Mouse (Mus musculus): Measurements from ENCODE around the gene Arhgap25. TPM values are rescaled to one million over a fixed set of nuclear protein-coding genes. Genes with fewer than 3 reads are reported as not detected.

Arhgap25 gene
- total and polyA plus RNA-seq, 3 experiments, result 4.8 to 40.9 (median 22.8) TPM

GRCm38 (mm10) chr6:87487657-87488426 is 45.2 kb downstream of the Arhgap25 start:
- no peak for DNase-seq (ENCODE audit: low spot score)
- peaks cover 4% of the 10 kb centered on the region for H3K36me3 ChIP-seq (replicated peaks)
- ATAC-seq (ENCODE audit: extremely low read depth, insufficient number of reproducible peaks, low FRiP score, poor library complexity, severe bottlenecking), result no peak; the same call in 1 of the 2 replicates
- no peak for TF ChIP-seq GATA2 (IDR thresholded peaks at IDR 0.05; ENCODE audit: borderline replicate concordance, low read depth, low read length)
- no peak for TF ChIP-seq TAL1 (conservative IDR thresholded peaks at IDR 0.05; ENCODE audit: low read depth, low read length)
- no peak for TF ChIP-seq POLR2AphosphoS5 (IDR thresholded peaks at IDR 0.05; ENCODE audit: insufficient replicate concordance, low read depth, low read length)
- no peak for TF ChIP-seq GATA1 (IDR thresholded peaks at IDR 0.05; ENCODE audit: borderline replicate concordance, low read length)
- TF ChIP-seq CTCF (IDR thresholded peaks at IDR 0.05; ENCODE audit: low read depth, low read length), result no peak
- H3K9me3 ChIP-seq (replicated peaks), result no peaks in the 10 kb centered on the region
- H3K27me3 ChIP-seq (ENCODE audit: insufficient read depth, low read length), result peaks cover 52% of the 10 kb centered on the region
- H3K4me1 ChIP-seq (ENCODE audit: insufficient read depth, low read depth, low read length), result no peaks in the 10 kb centered on the region
- no peak overlapping the region for H3K4me3 ChIP-seq (ENCODE audit: low read depth, low read length)

DNA sequence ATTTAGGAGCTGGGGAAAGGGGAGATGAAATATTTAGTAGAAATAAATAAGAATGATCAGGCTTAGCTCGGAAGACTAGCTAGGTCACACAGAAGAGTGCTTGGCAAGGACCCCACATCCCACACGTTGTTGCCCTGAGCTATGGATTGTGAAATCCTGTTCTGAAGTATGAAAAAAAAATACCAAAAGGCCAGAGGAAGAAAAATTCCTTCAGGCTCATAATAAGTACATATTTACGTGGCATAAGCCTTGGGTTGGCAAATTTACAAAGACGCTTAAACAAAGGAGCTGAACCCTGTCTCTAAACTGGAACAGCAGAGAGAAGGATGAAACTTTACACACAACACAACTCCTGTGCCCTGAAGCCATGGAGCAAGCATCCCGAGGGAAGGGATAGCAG is 48.3 kb downstream of the Arhgap25 start:
- ATAC-seq (ENCODE audit: extremely low read depth, insufficient number of reproducible peaks, low FRiP score, poor library complexity, severe bottlenecking) (no peak), DNase-seq (ENCODE audit: low spot score) (no peak)
- H3K4me3 ChIP-seq (ENCODE audit: low read depth, low read length), result no peak overlapping the region
- H3K36me3 ChIP-seq (replicated peaks), result no peaks in the 10 kb centered on the region
- no peak for TF ChIP-seq GATA2 (IDR thresholded peaks at IDR 0.05; ENCODE audit: borderline replicate concordance, low read depth, low read length)
- TF ChIP-seq CTCF (IDR thresholded peaks at IDR 0.05; ENCODE audit: low read depth, low read length), result no peak
- TF ChIP-seq TAL1 (conservative IDR thresholded peaks at IDR 0.05; ENCODE audit: low read depth, low read length), result no peak
- TF ChIP-seq POLR2AphosphoS5 (IDR thresholded peaks at IDR 0.05; ENCODE audit: insufficient replicate concordance, low read depth, low read length), result no peak
- no peak for TF ChIP-seq GATA1 (IDR thresholded peaks at IDR 0.05; ENCODE audit: borderline replicate concordance, low read length)
- peaks cover 42% of the 10 kb centered on the region for H3K27me3 ChIP-seq (ENCODE audit: insufficient read depth, low read length)
- H3K4me1 ChIP-seq (ENCODE audit: insufficient read depth, low read depth, low read length), result no peaks in the 10 kb centered on the region
- H3K9me3 ChIP-seq (replicated peaks), result peaks cover 2% of the 10 kb centered on the region; the same call in 1 of the 2 replicates

DNA sequence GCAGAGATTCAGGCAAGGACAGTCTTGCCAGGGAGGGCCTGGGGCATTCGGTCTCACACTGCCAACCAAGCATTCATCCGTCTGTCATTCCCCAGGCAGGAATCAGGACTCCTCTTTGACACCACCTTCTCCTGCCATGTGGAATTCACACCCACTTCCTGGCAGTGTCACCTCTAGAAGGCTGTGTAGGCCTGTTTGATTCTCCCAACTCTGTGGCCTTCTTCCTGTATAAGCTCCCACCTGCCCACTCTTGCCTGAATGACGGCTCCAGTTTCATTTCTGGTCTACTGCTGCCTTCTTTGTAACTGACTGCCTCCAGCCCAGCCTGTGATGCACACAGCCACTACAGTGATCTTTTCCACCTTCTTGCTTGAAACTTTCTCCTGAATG is 49.2 kb downstream of the Arhgap25 start:
- ATAC-seq (ENCODE audit: extremely low read depth, insufficient number of reproducible peaks, low FRiP score, poor library complexity, severe bottlenecking), result no peak
- TF ChIP-seq GATA2 (IDR thresholded peaks at IDR 0.05; ENCODE audit: borderline replicate concordance, low read depth, low read length), result no peak
- no peak for TF ChIP-seq GATA1 (IDR thresholded peaks at IDR 0.05; ENCODE audit: borderline replicate concordance, low read length)
- TF ChIP-seq TAL1 (conservative IDR thresholded peaks at IDR 0.05; ENCODE audit: low read depth, low read length), result no peak
- no peak for TF ChIP-seq POLR2AphosphoS5 (IDR thresholded peaks at IDR 0.05; ENCODE audit: insufficient replicate concordance, low read depth, low read length)
- TF ChIP-seq CTCF (IDR thresholded peaks at IDR 0.05; ENCODE audit: low read depth, low read length), result no peak

GRCm38 (mm10) chr6:87483224-87483899 is 49.7 kb downstream of the Arhgap25 start:
- Histone ChIP-seq H3K4me3 (ENCODE audit: low read depth, low read length) (no peak overlapping the region), H3K9me3 (replicated peaks) (peaks cover 2% of the 10 kb centered on the region; the same call in 1 of the 2 replicates), H3K4me1 (ENCODE audit: insufficient read depth, low read depth, low read length) (no peaks in the 10 kb centered on the region), H3K36me3 (replicated peaks) (no peaks in the 10 kb centered on the region), H3K27me3 (ENCODE audit: insufficient read depth, low read length) (peaks cover 41% of the 10 kb centered on the region)
- no peak for ATAC-seq (ENCODE audit: extremely low read depth, insufficient number of reproducible peaks, low FRiP score, poor library complexity, severe bottlenecking)
- TF ChIP-seq CTCF (IDR thresholded peaks at IDR 0.05; ENCODE audit: low read depth, low read length), result no peak
- TF ChIP-seq GATA2 (IDR thresholded peaks at IDR 0.05; ENCODE audit: borderline replicate concordance, low read depth, low read length), result no peak
- TF ChIP-seq GATA1 (IDR thresholded peaks at IDR 0.05; ENCODE audit: borderline replicate concordance, low read length), result no peak
- TF ChIP-seq POLR2AphosphoS5 (IDR thresholded peaks at IDR 0.05; ENCODE audit: insufficient replicate concordance, low read depth, low read length), result no peak
- no peak for TF ChIP-seq TAL1 (conservative IDR thresholded peaks at IDR 0.05; ENCODE audit: low read depth, low read length)
- no peak for DNase-seq (ENCODE audit: low spot score)

More for the DNA sequence above, 49.2 kb downstream of the Arhgap25 start:
- Histone ChIP-seq H3K27me3 (ENCODE audit: insufficient read depth, low read length) (peaks cover 43% of the 10 kb centered on the region), H3K9me3 (replicated peaks) (peaks cover 2% of the 10 kb centered on the region; the same call in 1 of the 2 replicates), H3K4me3 (ENCODE audit: low read depth, low read length) (no peak overlapping the region), H3K36me3 (replicated peaks) (no peaks in the 10 kb centered on the region), H3K4me1 (ENCODE audit: insufficient read depth, low read depth, low read length) (no peaks in the 10 kb centered on the region)
- DNase-seq (ENCODE audit: low spot score), result no peak

DNA sequence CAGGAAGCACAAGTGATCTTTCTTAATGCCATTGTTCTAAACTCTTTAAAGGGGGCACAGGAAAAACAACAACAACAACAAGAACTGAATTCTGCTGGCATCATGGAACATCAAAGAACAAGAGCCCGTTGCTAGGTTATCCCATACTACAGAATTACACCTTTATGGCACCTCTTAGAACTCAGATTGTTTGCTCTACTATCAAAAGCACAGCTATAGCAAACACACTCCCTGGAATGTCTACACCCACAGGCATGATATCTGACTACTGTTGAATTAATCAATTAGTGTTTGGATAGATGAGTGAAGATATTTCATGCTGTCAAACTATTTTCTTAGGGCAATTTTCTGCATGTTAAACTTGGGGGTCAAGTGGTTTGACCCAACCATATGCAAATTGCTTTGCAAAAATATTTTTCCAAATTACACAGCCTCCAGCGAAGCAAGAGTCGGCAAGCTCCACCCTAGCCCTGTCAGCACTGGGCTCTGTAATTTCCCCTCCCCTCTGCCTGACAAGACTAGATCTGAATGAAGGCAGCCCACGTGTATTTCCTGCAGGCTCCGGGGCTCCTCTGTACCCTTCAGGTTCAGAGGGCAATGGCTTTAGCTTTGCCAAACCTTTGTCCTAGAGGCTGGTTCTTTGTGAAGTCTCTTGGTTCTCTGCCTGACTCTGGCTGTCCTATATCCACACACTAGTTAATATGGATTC is 53.6 kb downstream of the Arhgap25 start:
- Histone ChIP-seq H3K4me3 (ENCODE audit: low read depth, low read length) (no peak overlapping the region), H3K36me3 (replicated peaks) (peaks cover 9% of the 10 kb centered on the region), H3K9me3 (replicated peaks) (peaks cover 2% of the 10 kb centered on the region; the same call in 1 of the 2 replicates), H3K4me1 (ENCODE audit: insufficient read depth, low read depth, low read length) (no peaks in the 10 kb centered on the region), H3K27me3 (ENCODE audit: insufficient read depth, low read length) (peaks cover 39% of the 10 kb centered on the region)
- no peak for TF ChIP-seq CTCF (IDR thresholded peaks at IDR 0.05; ENCODE audit: low read depth, low read length)
- no peak for TF ChIP-seq GATA1 (IDR thresholded peaks at IDR 0.05; ENCODE audit: borderline replicate concordance, low read length)
- DNase-seq (ENCODE audit: low spot score), result no peak
- ATAC-seq (ENCODE audit: extremely low read depth, insufficient number of reproducible peaks, low FRiP score, poor library complexity, severe bottlenecking), result no peak

DNA sequence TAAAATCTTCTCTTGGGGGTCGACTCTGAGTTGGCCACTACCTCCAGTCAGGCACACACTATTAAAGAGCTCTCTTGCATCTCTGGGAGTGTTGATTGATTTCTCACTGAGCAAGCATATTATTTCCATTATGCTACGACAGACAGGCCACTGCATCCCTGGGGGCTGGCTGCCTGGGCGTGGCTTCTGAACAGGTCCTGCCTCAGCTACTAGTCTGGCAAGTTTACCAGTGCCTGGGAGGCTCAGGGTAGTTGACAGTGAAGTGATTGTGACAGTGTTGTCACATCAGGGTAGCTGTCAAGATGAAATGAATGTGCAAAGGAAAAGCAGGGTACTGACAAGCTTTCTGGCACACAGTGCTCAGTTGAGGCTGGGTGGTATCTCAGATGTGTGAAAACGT is 54.2 kb downstream of the Arhgap25 start:
- peaks cover 34% of the 10 kb centered on the region for H3K27me3 ChIP-seq (ENCODE audit: insufficient read depth, low read length)
- ATAC-seq (ENCODE audit: extremely low read depth, insufficient number of reproducible peaks, low FRiP score, poor library complexity, severe bottlenecking), result no peak
- no peaks in the 10 kb centered on the region for H3K4me1 ChIP-seq (ENCODE audit: insufficient read depth, low read depth, low read length)
- H3K36me3 ChIP-seq (replicated peaks), result peaks cover 9% of the 10 kb centered on the region
- no peak for TF ChIP-seq CTCF (IDR thresholded peaks at IDR 0.05; ENCODE audit: low read depth, low read length)
- TF ChIP-seq GATA1 (IDR thresholded peaks at IDR 0.05; ENCODE audit: borderline replicate concordance, low read length), result no peak
- no peak for TF ChIP-seq POLR2AphosphoS5 (IDR thresholded peaks at IDR 0.05; ENCODE audit: insufficient replicate concordance, low read depth, low read length)
- no peak for TF ChIP-seq TAL1 (conservative IDR thresholded peaks at IDR 0.05; ENCODE audit: low read depth, low read length)
- no peak for TF ChIP-seq GATA2 (IDR thresholded peaks at IDR 0.05; ENCODE audit: borderline replicate concordance, low read depth, low read length)
- H3K9me3 ChIP-seq (replicated peaks), result peaks cover 2% of the 10 kb centered on the region; the same call in 1 of the 2 replicates
- H3K4me3 ChIP-seq (ENCODE audit: low read depth, low read length), result no peak overlapping the region
- DNase-seq (ENCODE audit: low spot score), result no peak
